Mouse (Mus musculus) right cerebral cortex, postnatal 36 days (tissue): Measurements from ENCODE around the gene Glrp1.

Experiments used
- DNase-seq, 2 experiments: peaks; one replicate each; pipeline ENCODE4 v3.0.0; 2022; ENCODE audit warnings: low spot score in 2 of 2, mixed read lengths in 1 of 2

Gene Glrp1

DNA sequence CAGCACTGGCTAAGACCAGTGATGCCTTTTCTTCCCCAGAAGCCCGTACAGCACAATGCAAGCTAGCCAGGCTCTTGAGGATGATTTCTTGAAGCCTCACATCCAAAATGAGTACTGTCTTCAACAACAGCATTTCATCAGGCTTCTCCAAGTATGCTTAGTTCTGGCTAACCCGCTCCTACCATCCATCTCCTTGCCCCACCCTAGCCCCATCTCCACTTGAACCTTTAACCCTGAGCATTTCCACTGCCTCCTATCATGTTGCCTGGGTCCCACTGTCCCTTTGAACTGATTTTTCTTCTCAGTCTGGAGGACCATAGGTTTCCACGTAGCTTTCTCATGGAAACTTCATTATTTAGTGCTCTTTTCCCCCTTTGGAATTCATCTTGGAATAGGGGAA lies 17.5 kb downstream of the Glrp1 start:
- no peak for DNase-seq

- no peak for DNase-seq
Measured at GRCm38 (mm10) chr1:88491617-88492378, 18.1 kb downstream of the Glrp1 start.

GRCm38 (mm10) chr1:88490164-88490563 lies 19.7 kb downstream of the Glrp1 start:
- no peak for DNase-seq

GRCm38 (mm10) chr1:88488957-88489356 lies 20.9 kb downstream of the Glrp1 start:
- no peak for DNase-seq

GRCm38 (mm10) chr1:88486336-88486735 lies 23.5 kb downstream of the Glrp1 start:
- DNase-seq: no peak

DNA sequence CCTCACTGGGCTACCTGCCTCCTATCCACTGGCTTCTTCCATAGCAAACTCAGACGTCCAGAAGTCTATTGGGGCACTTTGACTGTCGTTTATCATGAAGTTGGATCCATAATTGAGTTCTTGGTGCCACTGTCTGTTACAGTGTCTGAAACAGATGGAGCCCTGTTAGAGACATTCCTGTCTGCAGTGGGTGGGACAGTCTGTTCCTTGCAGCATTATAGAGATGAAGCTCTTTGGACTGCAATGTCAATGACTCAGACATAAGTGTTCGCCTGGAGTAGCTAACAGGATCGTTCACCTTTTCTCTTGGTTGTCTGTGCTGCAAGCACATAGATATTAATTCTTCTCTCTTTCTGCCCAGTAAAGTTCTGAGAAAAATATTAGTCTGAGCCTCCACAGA lies 25.8 kb downstream of the Glrp1 start:
- DNase-seq: no peak

GRCm38 (mm10) chr1:88482142-88483099 lies 27.4 kb downstream of the Glrp1 start:
- DNase-seq: no peak

DNA sequence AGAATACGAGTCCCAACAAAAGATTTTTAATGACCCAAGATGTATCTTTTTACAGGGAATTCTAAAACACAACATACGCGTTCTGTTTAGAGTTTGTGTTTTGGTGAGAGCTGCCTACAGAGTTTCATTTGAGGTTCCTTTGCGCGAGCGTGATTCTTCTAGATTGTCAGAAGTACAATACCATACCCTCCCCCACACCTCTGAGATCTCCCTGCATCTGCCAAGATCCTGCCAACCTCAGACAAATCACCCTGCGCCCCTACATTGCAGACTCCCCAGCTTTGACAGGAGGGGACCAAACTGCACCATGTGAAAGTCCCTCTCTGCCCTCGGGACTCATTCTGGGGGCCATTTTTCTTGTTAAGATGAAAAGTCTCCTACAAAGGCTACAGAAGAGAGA lies 29.3 kb downstream of the Glrp1 start:
- DNase-seq: no peak

DNA sequence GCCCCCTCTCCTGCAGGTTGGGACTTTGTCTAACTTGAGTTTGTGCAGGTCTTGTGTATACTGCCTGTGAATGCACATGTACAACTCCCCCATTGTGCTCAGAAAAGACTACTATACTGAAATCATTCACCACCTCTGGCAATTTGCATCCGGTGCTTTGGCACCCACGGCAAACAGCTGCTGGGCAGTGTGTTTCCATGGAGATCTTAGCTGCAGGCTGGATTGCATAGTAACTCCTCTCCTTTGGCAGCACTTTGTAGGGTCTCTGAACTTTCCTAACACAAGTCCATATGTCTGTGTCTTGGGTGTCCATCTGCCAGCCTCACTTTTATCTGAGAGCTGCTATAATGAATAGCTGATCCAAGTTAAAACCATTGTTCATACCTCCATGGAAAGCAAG lies 31.7 kb downstream of the Glrp1 start:
- DNase-seq: peak in 1 of 2 experiments; percentile 21

DNA sequence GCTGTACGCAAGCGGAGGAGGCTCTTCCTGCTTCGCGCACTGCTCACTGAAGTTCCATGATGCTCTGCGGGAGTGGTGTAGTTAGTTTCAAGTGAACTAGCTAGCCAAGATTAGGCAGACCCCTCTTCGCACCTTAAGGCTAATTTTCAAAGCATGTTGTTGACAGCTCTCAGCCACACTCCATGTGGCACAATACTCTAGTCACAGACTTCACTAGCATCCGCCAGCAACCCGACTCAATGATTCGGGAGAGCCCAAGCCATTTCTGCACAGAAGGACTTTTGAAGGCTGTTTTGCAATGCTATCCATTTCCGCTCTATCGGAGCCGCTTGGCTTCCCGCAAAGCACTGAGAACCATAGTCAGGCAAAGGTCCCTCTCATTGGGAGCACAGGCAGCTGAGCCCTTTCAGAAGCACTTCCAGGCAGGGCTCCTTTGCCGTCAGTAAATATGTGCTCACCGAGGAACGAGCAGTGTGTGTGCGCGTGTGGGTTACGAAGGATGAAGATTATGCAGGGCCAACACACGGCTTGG lies 33.2 kb downstream of the Glrp1 start:
- DNase-seq: no peak

GRCm38 (mm10) chr1:88475502-88475953 lies 34.3 kb downstream of the Glrp1 start:
- DNase-seq: no peak

DNA sequence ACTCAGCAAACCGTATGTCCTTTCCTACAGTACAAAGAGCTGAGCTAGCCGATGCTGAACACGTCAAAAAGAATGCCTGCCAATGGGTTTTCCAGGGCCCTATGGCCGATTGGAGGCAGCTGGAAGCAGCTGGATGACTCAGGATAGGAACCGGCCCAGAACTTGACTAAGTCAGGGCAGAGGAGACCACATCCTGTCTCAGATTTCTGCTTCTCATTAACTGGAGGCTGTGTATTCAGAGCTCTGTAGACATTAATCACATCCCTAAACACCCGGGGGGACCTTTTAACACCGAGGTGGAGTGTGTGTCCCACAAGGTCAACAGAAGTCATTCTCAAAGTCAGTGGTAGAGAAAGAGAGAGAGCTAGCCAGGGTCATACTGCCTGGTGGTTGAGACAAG lies 35.3 kb downstream of the Glrp1 start:
- DNase-seq: no peak

DNA sequence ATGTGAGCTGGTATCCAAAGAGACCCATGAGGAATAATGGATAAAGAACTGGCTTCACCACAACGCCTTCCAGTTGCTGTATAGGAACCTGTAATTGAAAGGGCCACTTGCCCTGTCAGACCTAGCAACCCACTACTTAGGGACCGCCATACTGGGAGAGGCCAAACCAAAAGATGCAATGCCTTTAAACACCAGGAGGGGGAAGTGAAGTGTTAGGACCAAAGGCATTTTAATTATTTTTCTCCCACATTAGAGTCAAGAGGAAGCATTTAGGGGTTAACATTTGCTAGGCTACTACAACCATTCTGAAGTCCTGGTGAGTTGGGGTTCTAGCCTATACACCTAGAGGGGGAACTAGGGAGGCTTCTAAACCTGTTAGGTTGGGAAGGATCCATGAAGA lies 36.0 kb downstream of the Glrp1 start:
- DNase-seq: no peak

DNA sequence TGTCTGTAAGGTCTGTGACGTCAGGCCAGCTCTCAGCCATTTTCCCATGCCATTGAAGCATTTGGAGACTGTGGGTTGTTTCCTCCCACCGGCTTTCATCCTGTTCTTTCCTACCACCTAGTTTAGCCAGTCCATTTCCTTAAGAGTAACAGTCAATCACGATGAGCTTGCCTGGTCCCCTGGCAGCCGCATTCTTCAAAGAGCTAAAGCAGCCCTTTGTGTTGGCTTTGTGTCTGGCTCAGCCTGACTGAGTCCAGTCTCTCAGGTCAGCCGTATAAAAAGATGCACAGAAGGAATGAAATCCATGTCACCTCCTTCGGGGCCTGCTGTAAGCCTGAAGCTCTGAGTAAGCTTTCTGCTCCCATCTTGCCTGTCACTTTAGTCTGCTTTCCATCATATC lies 37.6 kb downstream of the Glrp1 start:
- no peak for DNase-seq

DNA sequence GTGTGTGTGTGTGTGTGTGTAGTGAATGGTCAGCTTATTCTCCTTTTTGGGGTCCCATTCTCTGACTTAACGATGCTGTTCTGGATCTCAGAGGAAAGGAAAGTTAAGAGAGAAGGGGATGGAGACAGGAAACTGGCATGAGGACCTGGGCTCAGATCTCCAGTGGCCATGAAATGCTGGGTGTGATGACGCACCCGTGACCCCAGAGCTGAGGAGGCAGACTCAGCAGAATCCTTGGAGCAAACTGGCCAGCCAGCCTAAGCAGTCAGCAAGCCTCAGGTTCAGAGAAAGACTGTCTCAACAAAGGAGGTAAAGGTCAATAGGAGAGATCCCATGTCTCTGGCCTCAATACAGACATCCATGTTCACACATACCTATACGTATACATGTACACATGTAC lies 40.1 kb downstream of the Glrp1 start:
- DNase-seq: no peak

- DNase-seq: no peak
Measured at GRCm38 (mm10) chr1:88468335-88468734, 41.5 kb downstream of the Glrp1 start.

GRCm38 (mm10) chr1:88467866-88468265 lies 42.0 kb downstream of the Glrp1 start:
- no peak for DNase-seq

DNA sequence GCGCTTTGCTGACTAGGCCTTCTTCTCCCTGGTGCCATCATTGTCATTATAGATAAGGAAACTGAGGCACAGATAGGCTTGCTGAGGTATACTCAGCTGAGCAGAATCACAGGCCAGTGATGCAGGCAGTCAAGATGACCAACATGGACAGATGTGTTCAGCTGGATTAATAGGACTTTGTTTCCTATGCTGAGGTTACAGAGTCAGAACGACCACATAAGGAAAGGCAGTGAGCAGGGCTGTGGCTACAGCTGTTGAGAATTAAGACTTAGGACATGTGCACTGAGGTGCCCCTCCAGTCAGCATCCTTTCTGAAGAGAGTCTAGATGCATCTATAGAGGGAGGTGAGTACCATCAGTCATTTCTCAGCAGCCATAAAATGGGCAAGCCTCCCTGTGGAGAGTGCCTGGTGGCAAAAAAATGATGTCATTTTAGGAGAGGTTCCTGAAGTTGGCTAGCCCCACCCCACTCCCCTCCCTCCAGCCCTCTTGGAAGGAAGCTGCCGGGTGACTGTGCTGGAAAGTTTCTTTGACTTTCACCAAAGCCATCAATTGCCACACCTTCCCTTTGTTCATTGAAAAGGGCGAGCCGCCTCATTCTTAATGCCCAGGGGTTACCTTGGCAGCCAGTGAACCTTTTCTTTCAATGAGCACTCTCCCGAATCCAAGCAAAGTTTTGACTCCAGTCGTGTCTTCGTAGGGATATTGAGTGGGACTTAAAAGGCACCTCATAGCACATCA lies 43.4 kb downstream of the Glrp1 start:
- DNase-seq: no peak

- no peak for DNase-seq
Measured at GRCm38 (mm10) chr1:88465722-88466121, 44.1 kb downstream of the Glrp1 start.

- no peak for DNase-seq
Measured at GRCm38 (mm10) chr1:88464109-88464905, 45.6 kb downstream of the Glrp1 start.

- no peak for DNase-seq
Measured at GRCm38 (mm10) chr1:88463241-88463640, 46.6 kb downstream of the Glrp1 start.
